In the genomic region with DNA sequence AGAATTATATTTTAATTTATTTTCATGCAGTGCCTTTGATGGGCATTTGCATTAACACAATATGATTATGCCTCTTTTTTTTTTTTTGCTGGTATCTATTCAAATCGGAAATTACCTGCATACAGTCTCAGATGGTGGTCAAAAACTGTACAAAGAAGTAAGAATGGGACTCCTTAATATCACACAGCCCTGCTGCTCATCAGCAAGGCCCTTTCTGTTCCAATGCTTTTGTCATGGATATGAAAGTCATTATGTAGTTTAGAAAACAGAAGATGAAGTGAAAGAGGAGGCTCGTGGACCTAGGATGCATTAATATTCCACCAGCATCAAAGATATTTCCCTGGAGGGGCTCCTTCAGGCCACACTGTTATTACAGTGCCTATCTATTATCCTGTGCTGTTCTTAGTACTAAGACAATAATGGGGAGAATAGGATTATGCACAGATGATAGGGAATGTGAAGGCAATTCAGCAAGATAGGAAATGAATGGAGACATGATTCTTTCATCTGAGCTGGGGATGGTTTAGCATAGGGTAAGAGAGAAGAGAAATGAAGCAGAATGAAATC, we compare ENCODE assay signal across 26 mouse cellular contexts.
A peak's percentile ranks its signal among the peaks of the same experiment; 100 is the strongest.
DNase-seq lines count a peak whose midpoint lies in the region; ATAC-seq lines count a peak whose summit lies in the region.
"Had no signal": no experiment of that assay in that cellular context is flagged by ENCODE, and none has a peak within 500 bp of the region (broad histone marks: within the 10 kb centered on the region; RNA-seq: fewer than 3 reads in every experiment).

No protein-coding gene starts in this region.

- no peak overlapping the region for H3K4me3 ChIP-seq in forebrain, embryonic 12.5 days (replicated peaks)
- no peak overlapping the region for H3K4me3 ChIP-seq in forebrain, embryonic 10.5 days
- no peak overlapping the region for H3K4me3 ChIP-seq in midbrain, embryonic 12.5 days
- no peak overlapping the region for H3K4me3 ChIP-seq in midbrain, embryonic 10.5 days
- no peak overlapping the region for H3K4me3 ChIP-seq in forebrain, embryonic 15.5 days
- no peak overlapping the region for H3K4me3 ChIP-seq in midbrain, embryonic 14.5 days (replicated peaks; ENCODE audit: low read depth, low read length)
- H3K4me3 ChIP-seq: embryonic facial prominence, embryonic 13.5 days; liver, embryonic 12.5 days; megakaryocyte, embryonic 14.5 days; neural tube, embryonic 12.5 days had no signal

- 33% methylated on average over 2 of the region's 2 CpGs for WGBS in forebrain, embryonic 12.5 days
- WGBS in forebrain, embryonic 10.5 days: 70% methylated on average over 2 of the region's 2 CpGs
- 28% methylated on average over 2 of the region's 2 CpGs for WGBS in midbrain, embryonic 12.5 days
- WGBS in midbrain, embryonic 10.5 days: 68% methylated on average over 2 of the region's 2 CpGs
- WGBS in forebrain, embryonic 15.5 days: 29% methylated on average over 2 of the region's 2 CpGs
- 20% methylated on average over 2 of the region's 2 CpGs for WGBS in midbrain, embryonic 14.5 days

- H3K27ac ChIP-seq in forebrain, embryonic 12.5 days: peak overlapping the region; percentile 60; the same call in 1 of the 2 replicates
- H3K27ac ChIP-seq in forebrain, embryonic 10.5 days: no peak overlapping the region
- peak overlapping the region; percentile 78 for H3K27ac ChIP-seq in midbrain, embryonic 12.5 days (replicated peaks)
- no peak overlapping the region; the same call in 1 of the 2 replicates for H3K27ac ChIP-seq in midbrain, embryonic 10.5 days (replicated peaks)
- 0 out of 2 replicates have a peak overlapping the region, but pooled peaks have one; percentile 76 for H3K27ac ChIP-seq in forebrain, embryonic 15.5 days (replicated peaks)
- H3K27ac ChIP-seq in midbrain, embryonic 14.5 days (replicated peaks; ENCODE audit: low read depth, low read length): peak overlapping the region; percentile 70; the same call in 1 of the 2 replicates
- H3K27ac ChIP-seq: embryonic facial prominence, embryonic 13.5 days; kidney, postnatal 0 days; liver, embryonic 12.5 days; neural tube, embryonic 12.5 days had no signal

- no peak overlapping the region for H3K4me2 ChIP-seq in forebrain, embryonic 12.5 days
- H3K4me2 ChIP-seq in midbrain, embryonic 12.5 days (replicated peaks): no peak overlapping the region
- H3K4me2 ChIP-seq in forebrain, embryonic 15.5 days (replicated peaks): no peak overlapping the region
- H3K4me2 ChIP-seq in midbrain, embryonic 14.5 days (ENCODE audit: low read length): peak overlapping the region; percentile 16
- H3K4me2 ChIP-seq: embryonic facial prominence, embryonic 13.5 days; liver, embryonic 12.5 days; neural tube, embryonic 12.5 days had no signal

- H3K9ac ChIP-seq in forebrain, embryonic 12.5 days: no peak overlapping the region
- H3K9ac ChIP-seq in midbrain, embryonic 12.5 days (replicated peaks): no peak overlapping the region
- no peak overlapping the region for H3K9ac ChIP-seq in forebrain, embryonic 15.5 days (replicated peaks)
- H3K9ac ChIP-seq in midbrain, embryonic 14.5 days (replicated peaks; ENCODE audit: low read length): no peak overlapping the region
- H3K9ac ChIP-seq: embryonic facial prominence, embryonic 13.5 days; liver, embryonic 12.5 days; liver, postnatal 0 days; neural tube, embryonic 12.5 days had no signal

- no peaks in the 10 kb centered on the region for H3K36me3 ChIP-seq in forebrain, embryonic 12.5 days (replicated peaks)
- H3K36me3 ChIP-seq in forebrain, embryonic 10.5 days (replicated peaks): no peaks in the 10 kb centered on the region
- no peaks in the 10 kb centered on the region for H3K36me3 ChIP-seq in midbrain, embryonic 12.5 days
- H3K36me3 ChIP-seq in midbrain, embryonic 10.5 days: no peaks in the 10 kb centered on the region
- no peaks in the 10 kb centered on the region for H3K36me3 ChIP-seq in forebrain, embryonic 15.5 days
- H3K36me3 ChIP-seq in midbrain, embryonic 14.5 days (ENCODE audit: control insufficient read depth, insufficient read depth, low read length): no peaks in the 10 kb centered on the region
- H3K36me3 ChIP-seq: embryonic facial prominence, embryonic 13.5 days; G1E; liver, embryonic 12.5 days; neural tube, embryonic 12.5 days had no signal

- H3K4me1 ChIP-seq in forebrain, embryonic 12.5 days: peaks cover 20% of the 10 kb centered on the region
- peaks cover 22% of the 10 kb centered on the region for H3K4me1 ChIP-seq in forebrain, embryonic 10.5 days
- H3K4me1 ChIP-seq in midbrain, embryonic 12.5 days: peaks cover 16% of the 10 kb centered on the region
- peaks cover 24% of the 10 kb centered on the region for H3K4me1 ChIP-seq in midbrain, embryonic 10.5 days
- peaks cover 20% of the 10 kb centered on the region for H3K4me1 ChIP-seq in forebrain, embryonic 15.5 days
- H3K4me1 ChIP-seq in midbrain, embryonic 14.5 days (ENCODE audit: control insufficient read depth, insufficient read depth, low read length): peaks cover 20% of the 10 kb centered on the region; the same call in 1 of the 2 replicates
- H3K4me1 ChIP-seq: liver, embryonic 12.5 days; megakaryocyte, embryonic 14.5 days had no signal

- no peaks in the 10 kb centered on the region for H3K27me3 ChIP-seq in forebrain, embryonic 12.5 days
- H3K27me3 ChIP-seq in forebrain, embryonic 10.5 days (ENCODE audit: poor library complexity, severe bottlenecking): no peaks in the 10 kb centered on the region
- no peaks in the 10 kb centered on the region for H3K27me3 ChIP-seq in midbrain, embryonic 12.5 days
- no peaks in the 10 kb centered on the region for H3K27me3 ChIP-seq in midbrain, embryonic 10.5 days (ENCODE audit: low read depth, poor library complexity, severe bottlenecking)
- no peaks in the 10 kb centered on the region for H3K27me3 ChIP-seq in forebrain, embryonic 15.5 days
- no peaks in the 10 kb centered on the region for H3K27me3 ChIP-seq in midbrain, embryonic 14.5 days (ENCODE audit: control insufficient read depth, insufficient read depth, low read length)
- H3K27me3 ChIP-seq: embryonic facial prominence, embryonic 13.5 days; liver, embryonic 12.5 days; megakaryocyte, embryonic 14.5 days; neural tube, embryonic 12.5 days; Patski had no signal

- no peak for DNase-seq in forebrain, embryonic 10.5 days (ENCODE audit: extremely low spot score, low spot score)
- DNase-seq in midbrain, embryonic 10.5 days (ENCODE audit: low spot score): no peak
- peak; percentile 71 for DNase-seq in midbrain, embryonic 14.5 days
- no peak for DNase-seq in kidney, postnatal 36 days
- DNase-seq in frontal cortex, adult 2 months (ENCODE audit: extremely low spot score in 1 of 2, low spot score in 1 of 2): no peak
- DNase-seq: cerebellum, adult 11-12 months; cerebellum, adult 9-11 months; gastrocnemius, postnatal 14 days; heart, postnatal 14 days; kidney, adult 8-10 months; layer of hippocampus, postnatal 36 days; liver, postnatal 0 days; right cerebral cortex, postnatal 25 days; spleen, adult 18-20 months; thymus, postnatal 14 days had no signal

- H3K9me3 ChIP-seq in forebrain, embryonic 12.5 days: no peaks in the 10 kb centered on the region
- H3K9me3 ChIP-seq in forebrain, embryonic 10.5 days: no peaks in the 10 kb centered on the region
- H3K9me3 ChIP-seq in midbrain, embryonic 12.5 days: no peaks in the 10 kb centered on the region
- H3K9me3 ChIP-seq in midbrain, embryonic 10.5 days (replicated peaks): no peaks in the 10 kb centered on the region
- no peaks in the 10 kb centered on the region for H3K9me3 ChIP-seq in forebrain, embryonic 15.5 days
- no peaks in the 10 kb centered on the region for H3K9me3 ChIP-seq in midbrain, embryonic 14.5 days (ENCODE audit: control insufficient read depth, low read length)
- H3K9me3 ChIP-seq: embryonic facial prominence, embryonic 13.5 days; liver, embryonic 12.5 days; neural tube, embryonic 12.5 days had no signal

- peak; percentile 55 for ATAC-seq in forebrain, embryonic 12.5 days (ENCODE audit: low FRiP score)
- peak; percentile 80 for ATAC-seq in midbrain, embryonic 12.5 days (ENCODE audit: low FRiP score, low read depth)
- peak; percentile 21; the same call in 1 of the 2 replicates for ATAC-seq in forebrain, embryonic 15.5 days (replicated peaks)
- ATAC-seq in midbrain, embryonic 14.5 days (ENCODE audit: low FRiP score, low TSS enrichment): peak; percentile 55; the same call in 1 of the 2 replicates
- ATAC-seq: intestine, embryonic 16.5 days; liver, embryonic 12.5 days; liver, postnatal 0 days; Patski had no signal

Comparison
In these comparisons a context has a peak if more than half of its experiments do, and no peak if none do; other contexts are left out.
1. H3K27ac ChIP-seq: peak in forebrain, embryonic 12.5 days (single experiment), midbrain, embryonic 12.5 days (single experiment), forebrain, embryonic 15.5 days (single experiment) and midbrain, embryonic 14.5 days (single experiment); none in forebrain, embryonic 10.5 days (single experiment) and midbrain, embryonic 10.5 days (single experiment).
2. ATAC-seq: peak in every context shown above with its lines; median percentile 80 in midbrain, embryonic 12.5 days; 55 in forebrain, embryonic 12.5 days; 55 in midbrain, embryonic 14.5 days; 21 in forebrain, embryonic 15.5 days.